Mouse (Mus musculus) embryonic facial prominence, embryonic 14.5 days (tissue): ENCODE data around the gene Fbxw21. TPM values are rescaled to one million over a fixed set of nuclear protein-coding genes. Genes with fewer than 3 reads are reported as not detected.
A peak's percentile ranks its signal among the peaks of the same experiment; 100 is the strongest.

Source experiments
- ATAC-seq: fragments of 200-750 bp; cut with Nextera tagmentation; 2 replicates; pipeline ENCODE4 v1.8.0; 2017; ENCODE audit warnings: low read depth, moderate number of reproducible peaks, moderate TSS enrichment
- DNase-seq: peaks from one replicate; pipeline ENCODE4 v3.0.0-alpha.2; 2015; ENCODE audit warnings: low spot score
- H3K27ac ChIP-seq: fragments of 300-500 bp; sonication (generic); replicated peaks from 2 replicates; pipeline ENCODE4 v1.5.1; 2014; ENCODE audit warnings: low read depth, mild to moderate bottlenecking, low read length, moderate library complexity
- H3K27me3 ChIP-seq: fragments of 300-500 bp; sonication (generic); replicated peaks from 2 replicates; pipeline ENCODE4 v1.6.1; 2014; ENCODE audit warnings: low read length; ENCODE audit not compliant: control insufficient read depth, insufficient read depth
- H3K36me3 ChIP-seq: fragments of 300-500 bp; sonication (generic); 2 replicates; pipeline ENCODE4 v1.6.1; 2014; ENCODE audit warnings: low read length, mixed read lengths; ENCODE audit not compliant: control insufficient read depth, insufficient read depth
- H3K4me1 ChIP-seq: fragments of 300-500 bp; sonication (generic); 2 replicates; pipeline ENCODE4 v1.6.1; 2014; ENCODE audit warnings: antibody characterized with exemption, low read length; ENCODE audit not compliant: control insufficient read depth, insufficient read depth
- H3K4me2 ChIP-seq: fragments of 300-500 bp; sonication (generic); 2 replicates; pipeline ENCODE4 v1.6.1; 2014; ENCODE audit warnings: low read depth, mild to moderate bottlenecking, low read length, moderate library complexity, mixed read lengths
- H3K4me3 ChIP-seq: fragments of 300-500 bp; sonication (generic); 2 replicates; pipeline ENCODE4 v1.5.1; 2014; ENCODE audit warnings: low read depth, mild to moderate bottlenecking, low read length
- H3K9ac ChIP-seq: fragments of 300-500 bp; sonication (generic); 2 replicates; pipeline ENCODE4 v1.6.1; 2014; ENCODE audit warnings: low read depth, mild to moderate bottlenecking, low read length, moderate library complexity, mixed read lengths
- H3K9me3 ChIP-seq: fragments of 300-500 bp; sonication (generic); 2 replicates; pipeline ENCODE4 v1.6.1; 2016; ENCODE audit warnings: low read length; ENCODE audit not compliant: control insufficient read depth
- WGBS: fragments of 180-500 bp; shearing (Covaris S2); extraction: QIAGEN DNeasy Blood & Tissue Kit; methylation state at CpG from one replicate; pipeline ENCODE4 v1.1.7; 2014; 5-methylcytosine and 5-hydroxymethylcytosine counted together
- polyA plus RNA-seq: library from polyadenylated mRNA; unstranded; fragments of >200 nt; fragmentation: Nextera tagmentation; extraction: Ambion mirVana; gene quantifications from 2 replicates; pipeline ENCODE4 v1.2.1, GENCODE M21; 2014

Gene Fbxw21
- polyA plus RNA-seq, 1 experiment from 2014 or later = not detected

DNA sequence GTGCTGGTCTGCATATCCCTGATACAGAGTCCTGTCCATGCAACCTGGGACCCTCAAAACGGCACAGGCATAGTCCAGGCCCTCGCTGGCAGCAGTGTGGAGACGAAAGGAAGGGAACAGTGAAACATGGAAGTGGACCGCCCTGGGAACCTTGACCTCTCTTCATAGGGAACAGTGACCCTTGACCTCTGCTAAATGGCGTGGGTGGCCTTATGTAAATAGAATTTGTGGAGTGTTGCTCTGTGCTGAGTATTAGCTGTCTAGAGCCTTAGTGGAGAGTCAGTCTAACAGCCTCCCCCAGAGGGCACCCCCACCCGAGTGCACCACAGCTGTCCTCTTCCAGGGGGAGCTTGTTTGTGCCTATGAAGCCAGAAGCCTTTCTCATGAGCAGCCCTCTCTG, 69.0 kb downstream of the Fbxw21 start:
- H3K36me3 ChIP-seq = peaks cover 21% of the 10 kb centered on the region
- no peak overlapping the region for H3K27ac ChIP-seq
- no peaks in the 10 kb centered on the region for H3K9me3 ChIP-seq
- no peak overlapping the region for H3K4me3 ChIP-seq
- 39% methylated on average over 6 of the region's 6 CpGs for WGBS
- H3K4me1 ChIP-seq = peaks cover 26% of the 10 kb centered on the region
- H3K9ac ChIP-seq = no peak overlapping the region
- DNase-seq = no peak
- H3K27me3 ChIP-seq = no peaks in the 10 kb centered on the region
- H3K4me2 ChIP-seq = no peak overlapping the region
- no peak for ATAC-seq

DNA sequence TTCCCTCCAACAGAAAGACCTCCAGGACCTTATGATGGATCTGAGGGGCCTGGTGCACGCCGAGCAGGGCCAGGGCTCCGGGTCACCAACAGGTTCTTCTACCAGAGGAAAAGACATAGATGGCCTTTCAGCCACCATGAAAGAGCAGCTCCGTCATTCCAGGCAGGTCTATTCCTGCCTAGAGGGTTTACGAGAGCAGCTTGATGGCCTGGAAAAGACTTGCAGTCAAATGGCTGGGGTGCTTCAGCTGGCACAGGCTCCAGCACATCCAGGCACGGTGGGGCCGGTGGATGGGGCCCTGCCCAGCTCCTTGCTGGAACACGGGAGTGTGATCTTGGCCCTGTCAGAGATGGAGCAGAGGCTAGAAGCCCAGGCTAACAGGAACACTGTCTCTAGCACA, 70.0 kb downstream of the Fbxw21 start:
- no peak overlapping the region for H3K9ac ChIP-seq
- DNase-seq = no peak
- H3K27ac ChIP-seq = no peak overlapping the region

DNA sequence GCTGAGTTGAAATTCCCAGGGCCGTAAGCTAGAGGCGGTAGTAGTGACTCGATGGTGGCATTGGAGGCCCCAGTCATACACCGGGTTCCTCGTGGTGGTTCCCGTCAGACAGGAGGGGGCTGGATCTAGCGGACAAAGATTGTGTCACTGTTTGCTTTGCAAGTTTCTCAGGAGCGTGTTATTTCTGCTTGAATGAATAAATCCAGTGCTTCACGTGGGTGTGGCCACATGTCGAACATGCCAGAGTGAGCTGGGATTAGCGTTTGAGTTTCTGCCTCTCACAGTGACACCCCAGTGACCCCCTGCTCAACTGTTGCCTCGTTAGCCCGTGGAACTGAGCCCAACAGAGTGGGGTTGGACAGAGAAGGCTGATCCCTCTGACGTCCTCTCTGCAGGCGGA, 71.4 kb downstream of the Fbxw21 start:
- Histone ChIP-seq H3K36me3 (peaks cover 21% of the 10 kb centered on the region), H3K9ac (no peak overlapping the region), H3K9me3 (no peaks in the 10 kb centered on the region), H3K4me1 (peaks cover 10% of the 10 kb centered on the region), H3K27ac (no peak overlapping the region), H3K4me2 (no peak overlapping the region), H3K27me3 (no peaks in the 10 kb centered on the region), H3K4me3 (no peak overlapping the region)
- 72% methylated on average over 15 of the region's 15 CpGs for WGBS
- peak; percentile 87 for DNase-seq
- ATAC-seq = no peak

More for the DNA sequence above, 70.0 kb downstream of the Fbxw21 start:
- ATAC-seq = no peak
- Histone ChIP-seq H3K36me3 (peaks cover 21% of the 10 kb centered on the region), H3K9me3 (no peaks in the 10 kb centered on the region), H3K4me3 (no peak overlapping the region), H3K4me1 (peaks cover 16% of the 10 kb centered on the region), H3K4me2 (no peak overlapping the region), H3K27me3 (no peaks in the 10 kb centered on the region)
- WGBS = 75% methylated on average over 8 of the region's 8 CpGs

Other genes starting within 250 kb of the Fbxw21 start
- gene Tmem89, start 247.4 kb downstream of the Fbxw21 start, polyA plus RNA-seq = not detected in 2 replicates
- 454 and 456 TPM in 2 replicates for gene Uqcrc1, start 225.4 kb downstream of the Fbxw21 start, polyA plus RNA-seq
- gene Col7a1, start 208.5 kb downstream of the Fbxw21 start, polyA plus RNA-seq = 17.4 and 22.0 TPM in 2 replicates
- 0.64 and 1.3 TPM in 2 replicates for gene Ucn2, start 176.0 kb downstream of the Fbxw21 start, polyA plus RNA-seq
- 7.4 TPM in 2 replicates for gene Pfkfb4, start 170.3 kb downstream of the Fbxw21 start, polyA plus RNA-seq
- gene Shisa5, start 123.5 kb downstream of the Fbxw21 start, polyA plus RNA-seq = 81.7 and 90.0 TPM in 2 replicates
- gene Trex1, start 102.3 kb downstream of the Fbxw21 start, polyA plus RNA-seq = 15.5 and 17.6 TPM in 2 replicates
- gene Atrip, start 87.9 kb downstream of the Fbxw21 start, polyA plus RNA-seq = 19.5 and 25.0 TPM in 2 replicates
- gene Ccdc51, start 79.5 kb downstream of the Fbxw21 start, polyA plus RNA-seq = 11.4 and 11.6 TPM in 2 replicates
- gene Tma7, start 79.5 kb downstream of the Fbxw21 start, polyA plus RNA-seq = 612 and 655 TPM in 2 replicates
- 9.1 and 9.7 TPM in 2 replicates for gene Plxnb1, start 66.7 kb downstream of the Fbxw21 start, polyA plus RNA-seq
- gene Fbxw13, start 33.9 kb upstream of the Fbxw21 start, polyA plus RNA-seq = not detected in 2 replicates
- not detected in 2 replicates for gene Fbxw20, start 72.7 kb upstream of the Fbxw21 start, polyA plus RNA-seq
- gene Fbxw14, start 125.6 kb upstream of the Fbxw21 start, polyA plus RNA-seq = not detected in 2 replicates
- not detected in 2 replicates for gene Fbxw28, start 177.6 kb upstream of the Fbxw21 start, polyA plus RNA-seq
- not detected in 2 replicates for gene Fbxw22, start 242.3 kb upstream of the Fbxw21 start, polyA plus RNA-seq